Mouse (Mus musculus): ENCODE measurements at regions not wholly inside any gene's neighbourhood (a gene's known extent, or its start where the extent isn't known, plus 50 kb on each side); places are given as distances from the start of the nearest gene placed in this dataset.

- DNase-seq (ENCODE audit: low spot score) = no peak
These were observed 118.3 kb upstream of the Serp2 start for GRCm38 (mm10) chr14:76674949-76675348.

DNA sequence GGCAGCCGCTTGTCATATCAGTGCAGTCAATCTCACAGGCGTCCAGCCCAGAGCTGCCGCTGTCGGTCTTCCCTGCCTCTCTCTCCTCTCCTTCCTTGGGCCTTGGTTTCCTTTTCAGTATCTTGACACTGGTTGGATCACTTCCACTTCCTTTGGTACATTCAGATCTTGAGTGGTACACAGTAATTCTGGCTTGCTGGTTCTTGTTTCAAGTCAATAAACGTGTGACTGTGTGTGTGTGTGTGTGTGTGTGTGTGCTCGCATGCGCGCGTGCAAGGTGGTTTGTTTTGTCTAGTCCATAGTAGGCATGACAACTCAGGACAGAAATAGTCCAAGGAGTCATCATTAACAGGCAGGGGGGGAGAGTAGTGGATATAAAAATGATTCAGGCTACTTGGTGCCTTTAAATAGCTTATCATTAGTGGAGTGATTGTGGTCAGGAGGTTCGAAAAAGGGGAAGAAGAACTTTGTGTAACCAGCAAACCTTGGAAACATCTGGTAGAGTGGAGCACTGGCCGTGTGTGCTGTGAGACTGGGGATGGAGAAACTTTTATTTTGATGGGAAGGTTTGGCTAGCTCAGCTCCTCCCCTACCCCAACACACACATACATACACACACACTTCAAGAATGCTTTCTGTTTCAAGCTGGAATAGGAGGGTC is 117.1 kb upstream of the Serp2 start:
- peak; percentile 39 for DNase-seq (ENCODE audit: low spot score)

DNA sequence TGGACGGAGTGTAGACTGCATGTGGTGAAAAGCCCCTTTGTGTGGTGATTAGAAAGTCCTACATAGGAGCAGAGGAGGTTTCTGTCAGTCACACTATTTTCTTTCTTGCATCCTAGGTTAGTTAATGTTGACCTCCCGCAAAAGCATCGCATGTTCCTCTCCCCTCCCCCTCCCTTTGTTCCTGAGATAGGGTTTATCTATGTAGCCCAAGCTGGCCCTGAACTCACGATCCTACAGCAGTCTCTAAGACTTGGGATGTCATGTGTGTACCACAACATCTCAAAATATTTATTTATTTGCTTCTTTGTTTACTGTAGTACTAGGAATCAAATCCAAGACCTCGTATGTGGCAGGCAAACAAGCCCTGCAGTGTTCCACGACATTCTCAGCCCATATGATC is 116.2 kb upstream of the Serp2 start:
- no peak for DNase-seq (ENCODE audit: low spot score)

DNA sequence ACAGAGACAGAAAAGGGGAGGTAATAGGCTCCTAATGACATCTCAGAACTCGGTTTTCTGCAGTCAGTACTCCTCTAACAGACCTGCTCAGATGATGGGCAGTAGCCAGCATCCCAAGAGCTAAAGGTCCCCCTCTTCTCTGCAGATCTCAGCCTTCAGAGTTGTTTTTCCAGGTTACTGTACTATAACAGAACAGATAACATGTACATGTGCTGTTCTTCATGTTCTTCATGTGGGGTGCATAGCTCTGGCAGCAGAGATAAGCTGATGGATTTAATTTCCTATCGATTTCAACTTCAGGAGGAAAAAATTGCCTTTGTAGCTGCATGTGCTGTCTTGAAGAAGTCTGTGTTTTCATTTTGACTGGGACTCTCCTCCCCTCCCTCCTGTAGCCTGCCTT is 115.8 kb upstream of the Serp2 start:
- DNase-seq (ENCODE audit: low spot score) = no peak

DNA sequence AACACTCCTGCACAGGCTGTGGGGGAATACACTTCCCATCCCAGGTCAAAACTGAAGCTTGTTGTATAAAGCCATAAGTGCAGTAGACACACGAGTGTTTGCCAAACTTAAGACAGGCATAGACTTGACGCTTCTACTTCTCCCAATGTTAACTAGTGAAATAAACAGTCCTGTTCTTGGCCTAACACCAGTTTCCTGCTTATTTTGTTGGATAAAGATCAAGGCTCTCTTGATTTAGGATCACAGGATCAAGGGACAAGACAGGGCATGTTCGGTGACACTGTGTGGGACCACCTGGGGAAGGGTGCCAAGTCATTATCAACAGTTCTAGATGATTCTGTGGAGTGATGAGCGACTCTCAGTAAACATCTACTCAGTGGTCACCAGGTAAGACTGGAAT is 114.3 kb upstream of the Serp2 start:
- no peak for DNase-seq (ENCODE audit: low spot score)

DNA sequence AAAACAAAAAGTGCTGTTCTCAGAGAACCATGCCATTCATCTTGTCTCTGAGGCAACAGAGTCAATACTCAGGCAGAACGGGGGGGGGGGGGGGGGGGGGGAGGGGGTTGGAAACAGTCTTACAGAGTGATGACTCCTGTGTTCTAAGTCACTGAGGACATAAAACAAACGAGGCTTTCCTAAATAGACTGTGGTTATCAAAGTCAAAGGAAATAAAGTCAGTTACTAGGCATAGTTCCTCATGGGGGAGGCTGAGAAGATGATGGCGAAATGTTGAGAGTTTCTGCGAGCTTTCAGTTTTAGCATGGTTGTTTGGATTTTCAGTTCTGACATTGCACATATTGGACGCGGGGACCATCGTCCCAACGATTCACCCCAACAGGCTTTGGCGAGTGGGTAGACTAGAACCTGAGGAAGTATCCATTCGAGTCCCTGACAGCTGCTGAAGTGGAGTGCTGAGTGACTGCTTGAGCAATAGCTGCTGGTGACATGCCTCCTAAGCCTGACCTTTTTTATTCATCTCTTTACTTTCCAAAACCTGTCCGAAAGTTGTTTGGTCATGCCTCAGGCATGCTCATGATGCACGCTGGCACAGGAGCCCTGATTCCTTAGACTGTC is 109.2 kb upstream of the Serp2 start:
- DNase-seq (ENCODE audit: low spot score) = no peak

DNA sequence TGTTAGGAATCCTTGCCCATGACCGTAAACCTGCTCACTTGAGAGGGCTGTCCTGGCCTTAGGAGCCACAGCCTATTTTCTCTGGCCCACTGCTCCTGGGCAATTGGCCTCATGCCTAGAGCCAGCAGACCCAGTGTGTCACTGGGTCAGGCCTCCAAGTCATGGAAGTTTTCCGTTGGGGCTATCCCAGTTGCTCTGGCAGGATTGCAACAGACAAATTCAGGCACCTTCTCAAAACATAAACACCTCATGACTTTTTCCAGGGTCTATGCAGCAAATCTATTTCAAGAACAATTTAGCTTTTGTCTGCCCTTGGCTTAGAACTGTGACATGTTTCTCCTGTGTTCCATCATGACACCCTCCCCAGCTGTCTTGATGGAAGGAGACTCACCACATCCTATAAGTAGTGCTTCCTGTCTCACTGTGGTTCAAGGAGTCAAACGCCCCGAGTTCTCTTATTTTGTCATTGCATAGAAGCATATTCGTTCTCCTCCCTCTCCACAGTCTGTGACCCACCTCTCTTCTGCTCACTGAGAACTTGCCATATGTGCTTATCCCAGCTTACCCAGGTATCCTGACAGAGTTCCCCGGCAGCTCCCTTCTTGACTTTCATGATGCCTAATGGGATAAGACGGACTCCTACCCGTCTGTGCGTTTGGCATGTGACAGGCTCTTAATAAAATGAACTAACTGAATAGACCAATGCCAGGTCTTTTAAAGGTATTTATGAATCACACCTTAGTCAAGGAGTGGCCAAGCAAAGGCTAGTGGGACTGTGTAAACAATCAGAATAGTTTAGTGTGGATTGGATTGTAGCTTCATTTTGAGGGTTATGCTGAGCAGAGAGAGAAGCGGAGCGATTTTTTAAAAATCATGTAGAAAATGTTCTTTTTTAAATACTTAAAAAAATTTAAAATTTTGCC is 108.2 kb upstream of the Serp2 start:
- no peak for DNase-seq (ENCODE audit: low spot score)

DNA sequence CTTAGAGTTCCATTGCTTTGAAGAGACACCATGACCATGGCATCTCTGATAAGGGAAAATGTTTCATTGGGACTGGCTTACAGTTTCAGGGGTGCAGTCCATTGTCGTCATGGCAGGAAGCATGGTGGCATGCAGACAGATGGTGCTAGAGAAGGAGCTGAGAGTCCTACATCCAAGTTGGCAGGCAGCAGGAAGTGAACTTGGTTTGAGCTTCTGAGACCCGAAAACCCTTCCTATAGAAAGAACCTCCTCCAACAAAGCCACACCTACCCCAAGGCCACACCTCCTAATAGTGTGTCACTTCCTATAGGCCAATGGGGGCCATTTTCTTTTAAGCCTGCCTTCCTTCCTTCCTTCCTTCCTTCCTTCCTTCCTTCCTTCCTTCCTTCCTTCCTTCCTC is 107.1 kb upstream of the Serp2 start:
- DNase-seq (ENCODE audit: low spot score) = no peak

- no peak for DNase-seq (ENCODE audit: low spot score)
These were observed 106.2 kb upstream of the Serp2 start for GRCm38 (mm10) chr14:76662871-76663270.

GRCm38 (mm10) chr14:76660906-76661305 is 104.2 kb upstream of the Serp2 start:
- DNase-seq (ENCODE audit: low spot score) = no peak

DNA sequence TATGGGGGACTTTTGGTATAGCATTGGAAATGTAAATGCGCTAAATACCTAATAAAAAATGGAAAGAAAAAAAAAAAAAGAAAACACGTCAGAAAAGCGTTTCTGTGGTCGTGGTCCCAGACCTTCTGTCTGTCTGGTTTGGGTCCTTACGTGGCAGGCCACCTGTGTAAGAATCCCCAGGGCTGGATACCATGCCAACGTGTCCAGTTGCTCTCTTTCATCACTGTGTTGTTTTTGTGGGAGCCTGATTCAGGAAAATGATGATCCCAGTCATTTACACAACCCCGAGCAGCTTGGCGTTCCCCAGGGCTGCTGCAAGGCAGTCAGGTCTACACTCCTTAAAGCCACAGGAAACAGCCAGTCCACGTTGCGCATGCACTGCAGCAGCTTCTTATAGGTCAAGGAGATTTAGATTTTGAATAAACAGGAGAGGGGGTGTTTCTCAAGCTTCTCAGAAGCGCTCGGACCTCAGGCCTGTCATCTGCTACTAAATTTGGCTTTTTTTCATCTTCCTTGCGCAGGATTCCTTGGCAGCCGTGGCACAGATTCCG is 102.3 kb upstream of the Serp2 start:
- DNase-seq (ENCODE audit: low spot score) = peak; percentile 29

- DNase-seq (ENCODE audit: low spot score) = peak; percentile 93
These were observed 101.3 kb upstream of the Serp2 start for GRCm38 (mm10) chr14:76657784-76658610.

GRCm38 (mm10) chr14:76657375-76657774 is 100.7 kb upstream of the Serp2 start:
- peak; percentile 19 for DNase-seq (ENCODE audit: low spot score)

- DNase-seq (ENCODE audit: low spot score) = no peak
These were observed 95.9 kb upstream of the Serp2 start for GRCm38 (mm10) chr14:76652356-76653126.

GRCm38 (mm10) chr14:76651096-76651495 is 94.4 kb upstream of the Serp2 start:
- DNase-seq (ENCODE audit: low spot score) = no peak

DNA sequence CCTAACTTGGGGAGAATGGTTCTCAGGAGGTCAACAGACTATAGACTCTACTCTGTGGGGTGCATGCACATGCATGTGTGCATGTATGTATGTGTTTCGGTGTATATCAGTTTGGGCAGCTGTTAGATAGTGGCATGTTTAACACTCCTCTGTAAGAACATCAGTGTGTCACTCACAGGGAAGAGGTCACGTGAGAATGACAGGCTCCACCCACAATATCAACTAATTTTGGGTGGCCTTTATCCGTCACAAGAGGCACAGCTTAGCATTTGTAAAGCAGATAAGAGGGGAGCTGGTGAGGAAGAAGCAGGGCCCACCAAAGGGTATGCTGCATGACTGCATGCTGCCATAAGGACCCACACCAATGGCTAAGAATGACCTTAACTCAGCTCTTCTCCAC is 93.2 kb upstream of the Serp2 start:
- no peak for DNase-seq (ENCODE audit: low spot score)

DNA sequence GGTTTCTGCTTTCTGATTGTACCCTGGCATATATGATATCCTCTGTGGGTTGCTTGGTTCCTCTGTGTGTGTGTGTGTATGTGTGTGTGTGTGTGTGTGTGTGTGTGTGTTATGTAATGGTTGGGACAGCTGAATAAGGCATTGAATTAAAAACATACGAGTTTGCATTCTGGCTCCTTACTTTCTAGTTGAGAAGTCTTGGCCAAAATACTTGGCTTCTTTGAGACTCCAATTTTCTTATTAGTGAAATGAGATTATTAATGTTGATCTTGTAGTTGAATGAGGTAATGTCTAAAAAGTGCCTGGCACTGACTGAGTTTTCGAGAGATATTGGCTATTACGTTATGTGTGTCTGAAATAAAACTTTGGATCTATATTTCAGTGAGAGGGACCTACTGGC is 88.0 kb upstream of the Serp2 start:
- DNase-seq (ENCODE audit: low spot score) = no peak

DNA sequence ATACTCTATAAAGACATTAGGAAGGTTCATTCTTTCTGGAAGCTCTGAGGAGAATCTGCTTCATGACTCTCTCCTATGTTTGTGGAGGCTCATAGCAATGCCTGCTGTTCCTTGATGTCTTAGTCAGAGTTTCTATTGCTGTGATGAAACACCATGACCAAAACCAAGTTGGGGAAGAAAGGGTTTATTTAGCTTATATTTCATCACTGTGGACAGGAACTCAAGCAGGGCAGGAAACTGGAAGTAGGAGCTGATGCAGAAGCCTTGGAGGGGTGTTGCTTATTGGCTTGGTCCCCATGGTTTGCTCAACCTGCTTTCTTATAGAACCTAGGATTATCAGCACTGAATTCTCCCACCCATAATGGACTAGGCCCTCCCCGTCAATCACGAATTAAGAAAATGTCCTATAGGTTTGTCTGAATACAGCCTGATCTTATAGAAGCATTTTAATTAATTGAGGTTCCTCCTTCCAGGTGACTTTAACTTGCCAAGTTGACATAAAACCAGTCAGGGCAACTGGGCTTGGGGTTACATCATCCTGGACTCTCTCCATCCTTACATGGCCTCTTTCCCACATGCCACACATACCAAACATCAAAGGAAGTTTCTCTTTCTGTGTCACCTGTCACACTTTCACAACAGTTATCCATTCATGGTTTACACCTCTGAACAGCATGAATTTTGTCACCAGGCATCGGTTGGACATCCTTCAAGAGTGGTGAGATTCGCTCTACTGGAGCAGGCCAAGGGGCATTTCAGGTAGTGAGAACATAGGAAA is 85.3 kb upstream of the Serp2 start:
- DNase-seq (ENCODE audit: low spot score) = no peak

DNA sequence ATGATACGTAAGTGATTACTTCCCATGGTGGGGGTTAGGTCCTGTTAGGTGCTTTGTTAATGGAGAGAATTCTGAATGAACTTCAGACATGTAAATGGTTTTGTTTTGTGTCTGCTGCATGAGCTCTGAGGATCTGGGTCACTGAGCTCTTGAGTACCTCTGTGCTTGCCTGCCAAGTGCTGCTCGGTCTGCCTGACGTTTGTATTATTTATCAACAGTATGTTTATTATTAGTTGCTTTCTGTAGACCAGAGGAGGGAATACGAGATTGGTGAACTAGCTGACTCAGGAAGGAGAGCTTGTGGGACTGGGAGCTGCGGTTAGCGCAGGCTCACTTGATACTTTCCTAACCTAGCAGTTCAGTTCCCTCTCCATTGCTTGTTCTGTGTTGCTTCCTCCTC is 76.5 kb upstream of the Serp2 start:
- no peak for DNase-seq (ENCODE audit: low spot score)

- no peak for DNase-seq (ENCODE audit: low spot score)
These were observed 76.1 kb upstream of the Serp2 start for GRCm38 (mm10) chr14:76632763-76633162.

Measured in MN1 (cell line).